Mouse (Mus musculus) thymus, adult 2 months (tissue): ENCODE measurements around the gene Lrp6. TPM values are rescaled to one million over a fixed set of nuclear protein-coding genes. Genes with fewer than 3 reads are reported as not detected.

Experiments used
- DNase-seq: peaks from one replicate; pipeline ENCODE4 v3.0.0; 2021
- H3K27ac ChIP-seq: fragments of 200-500 bp; 2 replicates; pipeline ENCODE4 v1.5.1; 2012; ENCODE audit warnings: low read length, control low read depth; ENCODE audit not compliant: control insufficient read depth, insufficient read depth
- H3K27me3 ChIP-seq: fragments of 200-500 bp; 2 replicates; pipeline ENCODE4 v1.6.1; 2012; ENCODE audit warnings: mild to moderate bottlenecking, low read length, moderate library complexity, mixed read lengths; ENCODE audit not compliant: control insufficient read depth, insufficient read depth
- H3K36me3 ChIP-seq: fragments of 200-500 bp; 2 replicates; pipeline ENCODE4 v1.6.1; 2012; ENCODE audit warnings: mild to moderate bottlenecking, low read length, moderate library complexity; ENCODE audit not compliant: control insufficient read depth, insufficient read depth
- H3K4me1 ChIP-seq: fragments of 200-500 bp; replicated peaks from 2 replicates; pipeline ENCODE4 v1.6.1; 2012; ENCODE audit warnings: low read length; ENCODE audit not compliant: control insufficient read depth, insufficient read depth
- H3K4me3 ChIP-seq: fragments of 200-500 bp; 2 replicates; pipeline ENCODE4 v1.5.1; 2012; ENCODE audit warnings: mild to moderate bottlenecking, low read length, control low read depth, moderate library complexity; ENCODE audit not compliant: control insufficient read depth, insufficient read depth
- CTCF ChIP-seq: fragments of 200-500 bp; IDR thresholded peaks from 2 replicates; pipeline ENCODE4 v1.5.1; 2012; ENCODE audit warnings: mild to moderate bottlenecking, control low read depth, low read length, moderate library complexity, borderline replicate concordance; ENCODE audit not compliant: control insufficient read depth, poor library complexity, insufficient read depth; ENCODE audit errors: extremely low read depth
- POLR2A ChIP-seq: fragments of 200-500 bp; IDR thresholded peaks from 2 replicates; pipeline ENCODE4 v1.6.1; 2012; ENCODE audit warnings: mild to moderate bottlenecking, low read length, control low read depth, moderate library complexity; ENCODE audit not compliant: control insufficient read depth, poor library complexity, insufficient read depth; ENCODE audit errors: extremely low read depth
- WGBS: fragments of 180-500 bp; shearing (Covaris S2); methylation state at CpG from one replicate; pipeline ENCODE4 v1.1.7; 2018; 5-methylcytosine and 5-hydroxymethylcytosine counted together
- polyA plus RNA-seq: library from polyadenylated mRNA; depleted of rRNA; stranded (reverse); fragments of >200 nt; gene quantifications from 2 replicates; pipeline ENCODE4 v1.2.3, GENCODE M21; 2012

Lrp6 gene
- polyA plus RNA-seq, 1 experiment = 28.3 TPM

DNA sequence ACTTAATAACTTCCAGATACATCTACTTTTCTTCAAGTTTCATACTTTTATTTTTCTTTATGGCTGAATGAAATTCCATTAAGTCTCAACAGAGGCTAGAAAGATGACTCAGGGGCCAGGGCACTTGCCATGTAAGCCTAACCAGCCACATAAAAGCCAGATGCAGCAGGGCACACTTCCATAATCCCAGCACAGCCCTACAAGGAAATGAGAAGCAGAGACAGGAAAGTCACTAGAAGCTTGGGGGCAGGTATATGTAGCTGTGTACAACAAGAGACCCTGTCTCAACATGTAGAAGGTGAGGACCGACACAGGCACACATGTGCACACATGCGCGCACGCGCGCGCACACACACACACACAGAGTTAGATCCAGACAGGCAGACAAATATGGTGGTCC, 38.4 kb downstream of the Lrp6 start:
- Histone ChIP-seq H3K4me1 (no peaks in the 10 kb centered on the region), H3K27ac (no peak overlapping the region), H3K4me3 (no peak overlapping the region), H3K36me3 (no peaks in the 10 kb centered on the region), H3K27me3 (no peaks in the 10 kb centered on the region)
- no peak for DNase-seq
- TF ChIP-seq POLR2A = no peak
- no peak for TF ChIP-seq CTCF
- WGBS = 97% methylated on average over 7 of the region's 7 CpGs

DNA sequence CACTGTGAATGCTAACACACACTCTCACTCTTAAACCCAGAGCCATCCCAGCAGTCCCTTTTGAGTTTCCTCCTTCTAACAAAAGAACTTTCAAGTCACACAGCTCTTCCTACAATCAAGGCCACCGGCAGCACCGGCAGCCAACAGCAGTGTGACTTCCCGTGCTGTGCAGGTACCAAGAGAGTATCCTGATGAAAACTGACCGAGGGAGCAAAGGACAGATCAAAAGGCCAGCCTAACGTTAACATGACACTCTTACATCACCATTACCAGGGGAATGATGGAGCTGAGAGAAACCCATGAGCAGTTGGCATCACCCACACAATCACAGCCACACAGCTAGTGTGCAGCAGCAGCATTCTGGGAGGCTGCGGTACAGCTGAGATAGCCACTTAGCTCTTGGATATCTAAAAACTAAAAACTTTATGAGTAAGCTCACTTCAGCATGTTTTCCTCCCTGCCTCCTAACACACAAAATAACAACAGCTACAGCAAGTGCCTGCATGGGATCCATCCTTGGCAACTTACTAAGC, 39.1 kb downstream of the Lrp6 start:
- Histone ChIP-seq H3K27ac (no peak overlapping the region), H3K27me3 (no peaks in the 10 kb centered on the region), H3K4me1 (no peaks in the 10 kb centered on the region), H3K36me3 (no peaks in the 10 kb centered on the region), H3K4me3 (no peak overlapping the region)
- 77% methylated on average over 6 of the region's 6 CpGs for WGBS
- TF ChIP-seq CTCF (no peak), POLR2A (no peak)
- no peak for DNase-seq

DNA sequence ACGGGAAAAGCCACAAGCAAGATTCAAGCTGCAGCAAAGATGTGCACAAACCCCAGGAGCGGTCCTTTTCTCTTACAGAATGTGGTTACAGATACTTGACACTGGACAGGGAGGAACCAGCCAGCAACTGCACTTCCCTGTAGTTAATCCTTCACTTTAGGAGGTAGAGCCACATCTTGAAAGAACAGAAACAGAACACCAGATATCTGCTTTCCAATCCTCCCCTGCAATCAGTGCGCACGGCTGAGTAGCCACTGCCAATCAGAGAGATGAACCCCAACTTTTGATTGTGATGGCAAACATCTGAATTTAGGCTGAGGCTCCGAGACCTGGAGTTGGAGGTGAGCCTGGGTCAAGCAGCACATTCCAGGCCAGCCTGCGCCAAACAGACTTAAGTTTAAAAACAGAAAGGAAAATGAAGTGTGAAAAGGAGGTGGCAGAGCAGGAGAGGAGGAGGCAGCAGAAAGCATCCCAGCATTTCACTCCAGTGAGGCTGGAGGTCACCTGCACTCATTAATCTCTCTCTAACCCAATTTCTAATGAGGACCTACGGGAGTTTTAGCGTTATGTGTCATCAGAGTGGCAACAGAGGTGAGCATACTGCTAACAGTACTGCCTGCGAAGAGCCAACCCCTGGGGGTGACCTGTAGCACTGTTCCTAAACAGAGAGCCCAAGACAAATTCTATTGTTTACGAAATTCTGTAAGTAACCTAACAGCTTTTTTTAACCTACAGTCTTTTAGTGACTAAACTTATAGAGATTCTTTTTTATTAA, 39.8 kb downstream of the Lrp6 start:
- Histone ChIP-seq H3K27me3 (no peaks in the 10 kb centered on the region), H3K4me1 (no peaks in the 10 kb centered on the region), H3K36me3 (no peaks in the 10 kb centered on the region), H3K27ac (no peak overlapping the region), H3K4me3 (no peak overlapping the region)
- TF ChIP-seq CTCF (no peak), POLR2A (no peak)
- DNase-seq = no peak
- WGBS = 87% methylated on average over 10 of the region's 10 CpGs

- no peak overlapping the region for H3K4me3 ChIP-seq
- DNase-seq = no peak
- WGBS = 94% methylated on average over 5 of the region's 5 CpGs
- no peak overlapping the region for H3K27ac ChIP-seq
- no peaks in the 10 kb centered on the region for H3K4me1 ChIP-seq
- no peaks in the 10 kb centered on the region for H3K36me3 ChIP-seq
- no peaks in the 10 kb centered on the region for H3K27me3 ChIP-seq
- TF ChIP-seq POLR2A = no peak
- no peak for TF ChIP-seq CTCF
Observed at GRCm38 (mm10) chr6:134526275-134526674, 40.5 kb downstream of the Lrp6 start.

DNA sequence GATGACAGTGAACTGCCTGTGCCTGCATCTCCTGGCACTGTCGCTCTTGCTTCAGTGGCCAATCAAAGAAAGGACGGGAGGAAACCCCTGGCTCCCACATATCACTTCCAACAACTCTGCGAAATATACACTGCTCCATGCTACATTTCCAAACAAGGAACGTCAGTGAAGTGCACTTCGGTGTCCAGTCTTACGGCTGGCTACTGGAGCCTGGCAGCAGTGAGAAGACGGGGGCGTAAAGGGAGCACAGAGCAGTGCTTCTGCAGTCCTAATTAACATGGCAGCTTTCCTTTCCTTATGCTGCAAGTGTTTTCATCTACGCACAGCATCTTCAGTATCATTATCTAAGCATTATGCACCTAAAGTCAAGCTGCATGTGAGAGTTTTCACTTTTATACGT, 45.4 kb downstream of the Lrp6 start:
- Histone ChIP-seq H3K27ac (no peak overlapping the region), H3K27me3 (no peaks in the 10 kb centered on the region), H3K4me1 (no peaks in the 10 kb centered on the region), H3K4me3 (no peak overlapping the region), H3K36me3 (0 out of 2 replicates have a peak, but pooled peaks cover 3% of the 10 kb centered on the region)
- TF ChIP-seq POLR2A (no peak), CTCF (no peak)
- 94% methylated on average over 10 of the region's 10 CpGs for WGBS
- DNase-seq = no peak

GRCm38 (mm10) chr6:134520821-134521220, 45.9 kb downstream of the Lrp6 start:
- H3K27me3 ChIP-seq = no peaks in the 10 kb centered on the region
- no peaks in the 10 kb centered on the region for H3K4me1 ChIP-seq
- H3K4me3 ChIP-seq = no peak overlapping the region
- TF ChIP-seq CTCF (no peak), POLR2A (no peak)
- DNase-seq = no peak
- no peak overlapping the region for H3K27ac ChIP-seq
- H3K36me3 ChIP-seq = 0 out of 2 replicates have a peak, but pooled peaks cover 3% of the 10 kb centered on the region
- WGBS = 83% methylated on average over 3 of the region's 3 CpGs
